Mouse (Mus musculus) liver, embryonic 15.5 days (tissue): Measurements from ENCODE around the gene Trim17. TPM values are rescaled to one million over a fixed set of nuclear protein-coding genes. Genes with fewer than 3 reads are reported as not detected.

Experiments
- ATAC-seq: fragments of 200-750 bp; cut with Nextera tagmentation; 2 replicates; pipeline ENCODE4 v1.8.0; 2017; ENCODE audit warnings: moderate number of reproducible peaks, mild to moderate bottlenecking, moderate library complexity; ENCODE audit not compliant: insufficient read depth
- H3K27ac ChIP-seq: fragments of 300-500 bp; sonication (generic); replicated peaks from 2 replicates; pipeline ENCODE4 v1.5.1; 2015; ENCODE audit warnings: mild to moderate bottlenecking, inconsistent platforms
- H3K27me3 ChIP-seq: fragments of 300-500 bp; sonication (generic); 2 replicates; pipeline ENCODE4 v1.6.1; 2015; ENCODE audit warnings: mild to moderate bottlenecking, inconsistent platforms
- H3K36me3 ChIP-seq: fragments of 300-500 bp; sonication (generic); replicated peaks from 2 replicates; pipeline ENCODE4 v1.6.1; 2015; ENCODE audit warnings: moderate library complexity, mild to moderate bottlenecking, inconsistent platforms
- H3K4me1 ChIP-seq: fragments of 300-500 bp; sonication (generic); replicated peaks from 2 replicates; pipeline ENCODE4 v1.6.1; 2015; ENCODE audit warnings: inconsistent platforms
- H3K4me2 ChIP-seq: fragments of 300-500 bp; sonication (generic); 2 replicates; pipeline ENCODE4 v1.6.1; 2015; ENCODE audit warnings: moderate library complexity, mild to moderate bottlenecking, inconsistent platforms
- H3K4me3 ChIP-seq: fragments of 300-500 bp; sonication (generic); replicated peaks from 2 replicates; pipeline ENCODE4 v1.5.1; 2015; ENCODE audit warnings: mild to moderate bottlenecking, inconsistent platforms
- H3K9ac ChIP-seq: fragments of 300-500 bp; sonication (generic); 2 replicates; pipeline ENCODE4 v1.6.1; 2015; ENCODE audit warnings: moderate library complexity, mild to moderate bottlenecking, inconsistent platforms
- H3K9me3 ChIP-seq: fragments of 300-500 bp; sonication (generic); replicated peaks from 2 replicates; pipeline ENCODE4 v1.6.1; 2016; ENCODE audit warnings: inconsistent platforms
- WGBS: fragments of 180-500 bp; shearing (Covaris S2); methylation state at CpG from one replicate; pipeline ENCODE4 v1.1.7; 2015; ENCODE audit warnings: mixed read lengths; ENCODE audit not compliant: insufficient replicate concordance; 5-methylcytosine and 5-hydroxymethylcytosine counted together
- polyA plus RNA-seq: library from polyadenylated mRNA; unstranded; fragments of >200 nt; fragmentation: Nextera tagmentation; extraction: Ambion mirVana; gene quantifications from 2 replicates; pipeline ENCODE4 v1.2.1, GENCODE M21; 2015

Gene Trim17
- polyA plus RNA-seq, 1 experiment from 2014 or later = 0.06 TPM

GRCm38 (mm10) chr11:58994337-58994826, 39.9 kb downstream of the Trim17 start:
- Histone ChIP-seq H3K9me3 (no peaks in the 10 kb centered on the region), H3K9ac (peak overlapping the region; percentile 40; the same call in 1 of the 2 replicates), H3K27me3 (peaks cover 31% of the 10 kb centered on the region), H3K4me1 (peaks cover 44% of the 10 kb centered on the region), H3K4me2 (peak overlapping the region; percentile 78), H3K27ac (no peak overlapping the region), H3K36me3 (peaks cover 13% of the 10 kb centered on the region), H3K4me3 (peak overlapping the region; percentile 49)
- WGBS = 2% methylated on average over 35 of the region's 35 CpGs
- ATAC-seq = peak; percentile 67

DNA sequence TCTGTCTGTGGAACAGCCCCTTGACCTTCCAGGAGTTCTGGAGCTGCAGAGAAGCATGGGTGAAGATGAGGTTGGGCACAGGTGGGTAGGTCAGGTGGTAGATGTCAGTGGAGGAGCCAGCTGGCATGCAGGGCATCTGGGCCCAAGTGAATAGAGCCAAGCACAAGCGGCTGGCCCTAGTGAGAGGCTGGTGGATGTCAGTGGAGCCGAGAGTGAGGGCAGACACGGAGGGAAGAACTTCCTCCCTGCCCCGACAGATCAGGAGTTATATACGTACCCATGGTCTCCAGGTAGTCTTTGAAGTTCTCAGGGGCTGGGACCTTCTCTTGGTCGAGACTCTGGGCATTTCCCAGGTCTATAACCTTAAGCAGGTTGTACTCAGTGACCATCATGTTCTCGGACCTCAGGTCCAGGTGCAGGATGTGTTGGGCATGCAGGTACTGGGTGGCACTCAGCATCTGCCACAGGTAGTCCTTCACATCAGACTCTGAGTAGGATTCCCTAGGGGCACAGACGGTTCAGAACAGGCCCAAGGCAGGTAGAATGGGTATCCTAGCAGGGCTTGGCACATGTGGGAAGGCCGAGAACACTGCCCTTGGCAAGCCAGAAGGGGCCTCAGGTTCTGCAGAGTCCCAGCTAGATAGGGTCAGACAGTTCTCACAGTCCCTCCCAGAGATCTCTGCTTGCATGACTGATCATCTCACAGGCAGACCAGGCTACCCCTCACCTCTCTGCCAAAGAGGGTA, 40.7 kb downstream of the Trim17 start:
- no peak overlapping the region for H3K9ac ChIP-seq
- WGBS = 61% methylated on average over 9 of the region's 9 CpGs
- H3K4me2 ChIP-seq = peak overlapping the region; percentile 78
- peaks cover 31% of the 10 kb centered on the region for H3K27me3 ChIP-seq
- no peak overlapping the region for H3K4me3 ChIP-seq
- no peak for ATAC-seq
- peaks cover 5% of the 10 kb centered on the region; the same call in 1 of the 2 replicates for H3K36me3 ChIP-seq
- no peaks in the 10 kb centered on the region for H3K9me3 ChIP-seq
- no peak overlapping the region for H3K27ac ChIP-seq
- peaks cover 44% of the 10 kb centered on the region for H3K4me1 ChIP-seq

DNA sequence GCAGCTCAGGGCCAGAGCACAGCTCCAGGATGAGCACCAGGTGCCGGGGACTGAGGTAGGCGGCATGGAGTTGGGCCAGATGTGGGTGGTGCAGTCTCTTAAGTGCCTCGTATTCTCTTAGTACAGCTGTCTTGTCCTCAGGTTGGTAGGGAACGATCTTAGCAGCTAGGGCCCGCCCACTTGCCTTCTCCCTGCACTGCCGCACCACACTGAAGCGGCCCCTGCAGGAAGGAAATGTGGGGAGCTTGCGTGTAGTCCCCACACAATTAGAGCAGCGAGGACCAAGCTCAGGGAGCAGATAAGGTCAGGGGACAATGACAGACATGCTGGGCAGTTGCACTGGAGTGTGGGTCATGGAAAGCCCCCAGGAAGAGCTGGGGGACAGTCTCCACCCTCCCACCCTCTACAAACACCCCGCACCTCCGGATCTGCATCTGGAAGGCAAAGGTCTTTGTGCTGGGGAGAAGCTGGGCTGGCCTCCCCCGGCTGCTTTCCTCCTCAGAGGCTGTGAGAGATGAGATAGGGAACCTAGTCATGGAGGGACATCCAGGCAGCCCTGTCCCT, 41.4 kb downstream of the Trim17 start:
- 16% methylated on average over 12 of the region's 12 CpGs for WGBS
- Histone ChIP-seq H3K27me3 (peaks cover 31% of the 10 kb centered on the region), H3K9me3 (no peaks in the 10 kb centered on the region), H3K4me3 (no peak overlapping the region), H3K4me2 (no peak overlapping the region), H3K36me3 (no peaks in the 10 kb centered on the region), H3K4me1 (peaks cover 40% of the 10 kb centered on the region), H3K9ac (no peak overlapping the region), H3K27ac (no peak overlapping the region)
- ATAC-seq = no peak

DNA sequence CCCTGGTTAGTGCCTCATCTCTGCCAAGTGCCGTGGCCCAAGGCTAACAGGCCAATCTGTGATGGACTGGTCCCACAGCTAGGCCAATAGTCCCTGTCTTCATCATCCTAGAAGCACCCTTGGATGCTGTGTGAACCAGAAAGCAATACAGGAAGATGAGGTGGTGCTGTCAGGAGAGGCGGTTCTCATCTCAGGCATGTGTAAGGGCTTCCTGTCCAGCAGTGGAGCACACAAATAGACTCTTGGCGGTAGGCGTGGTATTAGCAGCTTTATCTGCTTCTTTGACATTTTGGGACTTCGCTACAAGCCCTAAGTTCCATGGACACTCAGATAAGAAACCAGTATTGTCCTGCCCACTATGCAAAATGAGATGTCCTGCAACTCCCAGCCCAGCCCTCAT, 43.1 kb downstream of the Trim17 start:
- H3K36me3 ChIP-seq = no peaks in the 10 kb centered on the region
- H3K27me3 ChIP-seq = peaks cover 31% of the 10 kb centered on the region
- no peak overlapping the region for H3K4me2 ChIP-seq

DNA sequence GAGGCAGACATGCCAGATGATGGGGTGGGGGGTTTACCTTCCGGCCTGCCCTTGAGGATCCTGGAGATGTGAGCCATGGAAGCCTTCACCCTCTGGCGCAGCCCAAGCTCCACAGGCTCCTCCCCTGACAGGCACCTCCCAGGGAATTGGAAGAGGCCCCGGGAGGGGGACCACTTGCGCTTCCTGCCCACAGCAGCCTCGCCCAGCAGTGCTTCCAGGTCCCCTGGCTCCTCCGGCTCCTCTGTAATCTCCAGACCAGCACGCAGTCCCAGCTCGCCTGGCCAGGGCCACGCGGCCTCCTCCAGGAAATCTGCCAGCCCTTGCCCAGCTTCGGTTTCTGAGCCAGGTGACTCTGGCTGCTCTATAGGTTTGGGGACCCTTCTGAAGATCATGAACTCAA, 44.7 kb downstream of the Trim17 start:
- ATAC-seq = no peak
- Histone ChIP-seq H3K4me1 (peaks cover 22% of the 10 kb centered on the region), H3K9me3 (no peaks in the 10 kb centered on the region), H3K36me3 (no peaks in the 10 kb centered on the region), H3K27me3 (peaks cover 25% of the 10 kb centered on the region), H3K27ac (no peak overlapping the region), H3K9ac (no peak overlapping the region), H3K4me3 (no peak overlapping the region), H3K4me2 (no peak overlapping the region)
- 32% methylated on average over 11 of the region's 11 CpGs for WGBS

More for the DNA sequence above, 43.1 kb downstream of the Trim17 start:
- H3K4me1 ChIP-seq = peaks cover 37% of the 10 kb centered on the region
- no peaks in the 10 kb centered on the region for H3K9me3 ChIP-seq
- WGBS = 48% methylated on average over 5 of the region's 5 CpGs
- no peak for ATAC-seq
- no peak overlapping the region for H3K27ac ChIP-seq
- no peak overlapping the region for H3K9ac ChIP-seq
- no peak overlapping the region for H3K4me3 ChIP-seq

DNA sequence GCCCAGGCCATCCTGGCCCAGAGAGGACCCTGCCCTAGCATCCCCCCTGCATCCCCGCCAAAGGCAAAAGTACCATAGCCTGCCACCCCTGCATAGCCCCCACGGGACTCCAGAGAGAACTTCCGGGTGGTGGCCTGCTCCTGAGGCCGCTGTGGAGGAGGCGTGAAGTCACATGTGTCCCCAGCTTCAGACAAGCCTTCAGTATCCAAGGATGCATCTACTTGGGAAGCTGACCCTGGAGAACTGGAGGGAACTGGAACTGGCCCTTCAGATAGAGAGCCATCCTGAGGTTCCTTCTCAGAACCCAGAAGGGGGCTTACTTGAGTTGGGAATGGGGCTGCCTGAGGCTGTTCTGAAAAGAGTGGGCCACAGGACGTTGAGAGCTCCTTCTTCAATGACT, 45.3 kb downstream of the Trim17 start:
- Histone ChIP-seq H3K4me2 (no peak overlapping the region), H3K27me3 (peaks cover 18% of the 10 kb centered on the region), H3K36me3 (no peaks in the 10 kb centered on the region), H3K9ac (no peak overlapping the region), H3K4me3 (no peak overlapping the region), H3K4me1 (peaks cover 15% of the 10 kb centered on the region), H3K9me3 (no peaks in the 10 kb centered on the region), H3K27ac (no peak overlapping the region)
- ATAC-seq = no peak
- WGBS = 59% methylated on average over 6 of the region's 6 CpGs

DNA sequence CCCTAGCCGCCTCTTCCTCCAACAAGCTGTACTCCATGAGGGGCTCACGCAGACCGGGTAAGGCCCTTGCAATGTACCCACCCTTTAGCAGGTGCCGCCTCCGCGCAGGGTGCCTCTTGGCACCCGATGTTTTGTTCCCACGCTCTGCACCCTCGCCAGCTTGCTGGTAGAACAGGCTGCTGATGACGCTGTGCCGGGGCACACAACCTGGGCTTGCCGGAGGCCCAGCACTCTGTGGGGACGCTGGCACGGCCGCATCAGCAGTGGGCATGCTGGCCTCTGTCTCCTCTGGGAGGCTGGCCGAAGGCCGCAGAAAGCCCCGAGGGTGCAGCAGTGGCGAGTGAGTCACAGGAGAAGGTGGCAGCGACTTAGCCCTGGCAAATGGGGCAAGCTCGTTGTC, 46.1 kb downstream of the Trim17 start:
- H3K4me1 ChIP-seq = 0 out of 2 replicates have a peak, but pooled peaks cover 7% of the 10 kb centered on the region
- no peaks in the 10 kb centered on the region for H3K36me3 ChIP-seq
- H3K4me2 ChIP-seq = no peak overlapping the region
- no peak overlapping the region for H3K4me3 ChIP-seq
- H3K27me3 ChIP-seq = peaks cover 10% of the 10 kb centered on the region; the same call in 1 of the 2 replicates
- H3K27ac ChIP-seq = no peak overlapping the region
- no peaks in the 10 kb centered on the region for H3K9me3 ChIP-seq
- no peak for ATAC-seq
- no peak overlapping the region for H3K9ac ChIP-seq
- 77% methylated on average over 21 of the region's 21 CpGs for WGBS

- Histone ChIP-seq H3K27ac (no peak overlapping the region), H3K4me1 (no peaks in the 10 kb centered on the region), H3K36me3 (no peaks in the 10 kb centered on the region), H3K9ac (no peak overlapping the region), H3K27me3 (no peaks in the 10 kb centered on the region), H3K4me3 (no peak overlapping the region), H3K4me2 (no peak overlapping the region), H3K9me3 (no peaks in the 10 kb centered on the region)
- no peak for ATAC-seq
- 61% methylated on average over 7 of the region's 7 CpGs for WGBS
Measured at GRCm38 (mm10) chr11:59002327-59003079, 48.0 kb downstream of the Trim17 start.

- Histone ChIP-seq H3K27me3 (no peaks in the 10 kb centered on the region; the same call in 1 of the 2 replicates), H3K27ac (no peak overlapping the region), H3K4me2 (no peak overlapping the region), H3K4me1 (no peaks in the 10 kb centered on the region), H3K36me3 (no peaks in the 10 kb centered on the region), H3K4me3 (no peak overlapping the region), H3K9ac (no peak overlapping the region), H3K9me3 (no peaks in the 10 kb centered on the region)
- 28% methylated on average over 9 of the region's 9 CpGs for WGBS
- ATAC-seq = no peak
Measured at GRCm38 (mm10) chr11:59015052-59015451, 60.6 kb downstream of the Trim17 start.
